Mouse (Mus musculus) spleen, embryonic (tissue): ENCODE data around the gene Hist1h2bg.
"Not testable (repeated sequence)": the region's sequence is repeated elsewhere in the genome, so short reads cannot be mapped to it uniquely, and the experiment has no call there.

Experiments
- CTCF ChIA-PET: fragments of 350-600 bp; sonication (Branson Sonifier 250); formaldehyde crosslinking; loops from one replicate; lab custom pipeline; 2022; lab: Charles Lee

Hist1h2bg gene

GRCm38 (mm10) chr13:23561531-23561882 lies 9.7 kb upstream of the Hist1h2bg start:
- CTCF ChIA-PET = not testable (repeated sequence)

- CTCF ChIA-PET = not testable (repeated sequence)
Measured at GRCm38 (mm10) chr13:23561883-23562659, 9.1 kb upstream of the Hist1h2bg start, which contains the start of gene Hist1h3e. Hist1h3e (minus strand) TSS chr13:23562369.

GRCm38 (mm10) chr13:23562699-23563462 lies 8.3 kb upstream of the Hist1h2bg start:
- CTCF ChIA-PET = interaction anchor here (0.5 to 0.7 kb wide), 4 partner anchors 13 to 161 kb away, joined by 3 to 7 read pairs (median 4); no protein-coding TSS in a partner anchor

GRCm38 (mm10) chr13:23564482-23564881 lies 6.7 kb upstream of the Hist1h2bg start:
- CTCF ChIA-PET = interaction anchor here (0.6 to 0.9 kb wide), 3 partner anchors 10 to 44 kb away, joined by 3 to 4 read pairs (median 3); no protein-coding TSS in a partner anchor

- CTCF ChIA-PET = not testable (repeated sequence)
Measured at GRCm38 (mm10) chr13:23570261-23571021, 755 bp upstream of the Hist1h2bg start.

- CTCF ChIA-PET = not testable (repeated sequence)
Measured at GRCm38 (mm10) chr13:23571504-23572217, 465 bp downstream of the Hist1h2bg start.

GRCm38 (mm10) chr13:23572218-23573033 lies 1.2 kb downstream of the Hist1h2bg start:
- CTCF ChIA-PET = no interaction called here

- CTCF ChIA-PET = not testable (repeated sequence)
Measured at GRCm38 (mm10) chr13:23573034-23573897, 2.1 kb downstream of the Hist1h2bg start.

- CTCF ChIA-PET = not testable (repeated sequence)
Measured at GRCm38 (mm10) chr13:23573898-23574524, 2.8 kb downstream of the Hist1h2bg start, which contains the start of the genes Hist1h2bf and Hist1h2ad. Hist1h2bf (minus strand) TSS chr13:23574196. Hist1h2ad (plus strand) TSS chr13:23574381.

- CTCF ChIA-PET = not testable (repeated sequence)
Measured at GRCm38 (mm10) chr13:23574546-23575170, 3.5 kb downstream of the Hist1h2bg start.

- CTCF ChIA-PET = no interaction called here
Measured at GRCm38 (mm10) chr13:23575271-23575851, 4.2 kb downstream of the Hist1h2bg start, which contains the start of gene Hist1h3d. Hist1h3d (plus strand) TSS chr13:23575763.

- CTCF ChIA-PET = interaction anchor here (0.5 kb wide), 2 partner anchors 13 to 1683 kb away, joined by 3 read pairs; no protein-coding TSS in a partner anchor
Measured at GRCm38 (mm10) chr13:23575864-23576313, 4.7 kb downstream of the Hist1h2bg start.

- CTCF ChIA-PET = interaction anchor here (0.5 kb wide), 2 partner anchors 14 to 1684 kb away, joined by 3 read pairs; no protein-coding TSS in a partner anchor
Measured at GRCm38 (mm10) chr13:23576351-23576881, 5.2 kb downstream of the Hist1h2bg start.

GRCm38 (mm10) chr13:23576906-23577639 lies 5.9 kb downstream of the Hist1h2bg start:
- CTCF ChIA-PET = no interaction called here

GRCm38 (mm10) chr13:23577835-23578234 lies 6.6 kb downstream of the Hist1h2bg start:
- CTCF ChIA-PET = no interaction called here
